Mouse (Mus musculus): ENCODE measurements around the gene Pkig.

DNA sequence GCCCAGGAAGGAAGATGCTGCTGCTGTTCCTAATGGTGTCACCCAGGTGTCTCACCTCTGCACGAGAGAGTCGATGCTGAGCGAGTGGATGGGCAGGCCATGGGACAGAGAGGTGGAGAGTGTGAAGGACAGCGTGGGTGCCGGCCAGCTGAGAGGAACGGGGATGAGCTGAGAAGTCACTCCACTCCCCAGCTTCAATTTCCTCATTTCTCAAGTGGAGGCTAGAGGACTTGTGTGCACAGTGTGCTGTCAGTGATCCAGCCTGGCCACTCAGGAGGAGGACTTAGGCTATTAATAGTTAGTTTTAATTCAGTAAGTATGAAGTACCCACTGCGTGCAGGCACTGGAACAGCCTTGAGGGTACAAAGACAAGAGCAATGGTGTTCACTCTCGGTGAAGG is 58.3 kb downstream of the Pkig start:
- no peak for TF ChIP-seq CTCF (IDR thresholded peaks at IDR 0.05; ENCODE audit: low read depth)
- no peak for TF ChIP-seq EP300 (IDR thresholded peaks at IDR 0.05; ENCODE audit: low read depth)

Measured in liver, postnatal 0 days (tissue).